Mouse (Mus musculus) embryonic facial prominence, embryonic 14.5 days (tissue): ENCODE data around the gene Megf6. TPM values are rescaled to one million over a fixed set of nuclear protein-coding genes. Genes with fewer than 3 reads are reported as not detected.
A peak's percentile ranks its signal among the peaks of the same experiment; 100 is the strongest.

ENCODE experiments used
- ATAC-seq: fragments of 200-750 bp; cut with Nextera tagmentation; 2 replicates; pipeline ENCODE4 v1.8.0; 2017; ENCODE audit warnings: low read depth, moderate number of reproducible peaks, moderate TSS enrichment
- DNase-seq: peaks from one replicate; pipeline ENCODE4 v3.0.0-alpha.2; 2015; ENCODE audit warnings: low spot score
- H3K27ac ChIP-seq: fragments of 300-500 bp; sonication (generic); replicated peaks from 2 replicates; pipeline ENCODE4 v1.5.1; 2014; ENCODE audit warnings: low read depth, mild to moderate bottlenecking, low read length, moderate library complexity
- H3K27me3 ChIP-seq: fragments of 300-500 bp; sonication (generic); replicated peaks from 2 replicates; pipeline ENCODE4 v1.6.1; 2014; ENCODE audit warnings: low read length; ENCODE audit not compliant: control insufficient read depth, insufficient read depth
- H3K36me3 ChIP-seq: fragments of 300-500 bp; sonication (generic); 2 replicates; pipeline ENCODE4 v1.6.1; 2014; ENCODE audit warnings: low read length, mixed read lengths; ENCODE audit not compliant: control insufficient read depth, insufficient read depth
- H3K4me1 ChIP-seq: fragments of 300-500 bp; sonication (generic); 2 replicates; pipeline ENCODE4 v1.6.1; 2014; ENCODE audit warnings: antibody characterized with exemption, low read length; ENCODE audit not compliant: control insufficient read depth, insufficient read depth
- H3K4me2 ChIP-seq: fragments of 300-500 bp; sonication (generic); 2 replicates; pipeline ENCODE4 v1.6.1; 2014; ENCODE audit warnings: low read depth, mild to moderate bottlenecking, low read length, moderate library complexity, mixed read lengths
- H3K4me3 ChIP-seq: fragments of 300-500 bp; sonication (generic); 2 replicates; pipeline ENCODE4 v1.5.1; 2014; ENCODE audit warnings: low read depth, mild to moderate bottlenecking, low read length
- H3K9ac ChIP-seq: fragments of 300-500 bp; sonication (generic); 2 replicates; pipeline ENCODE4 v1.6.1; 2014; ENCODE audit warnings: low read depth, mild to moderate bottlenecking, low read length, moderate library complexity, mixed read lengths
- H3K9me3 ChIP-seq: fragments of 300-500 bp; sonication (generic); 2 replicates; pipeline ENCODE4 v1.6.1; 2016; ENCODE audit warnings: low read length; ENCODE audit not compliant: control insufficient read depth
- WGBS: fragments of 180-500 bp; shearing (Covaris S2); extraction: QIAGEN DNeasy Blood & Tissue Kit; methylation state at CpG from one replicate; pipeline ENCODE4 v1.1.7; 2014; 5-methylcytosine and 5-hydroxymethylcytosine counted together
- polyA plus RNA-seq: library from polyadenylated mRNA; unstranded; fragments of >200 nt; fragmentation: Nextera tagmentation; extraction: Ambion mirVana; gene quantifications from 2 replicates; pipeline ENCODE4 v1.2.1, GENCODE M21; 2014

The Megf6 gene
- polyA plus RNA-seq, 1 experiment from 2014 or later, result 91.2 TPM

DNA sequence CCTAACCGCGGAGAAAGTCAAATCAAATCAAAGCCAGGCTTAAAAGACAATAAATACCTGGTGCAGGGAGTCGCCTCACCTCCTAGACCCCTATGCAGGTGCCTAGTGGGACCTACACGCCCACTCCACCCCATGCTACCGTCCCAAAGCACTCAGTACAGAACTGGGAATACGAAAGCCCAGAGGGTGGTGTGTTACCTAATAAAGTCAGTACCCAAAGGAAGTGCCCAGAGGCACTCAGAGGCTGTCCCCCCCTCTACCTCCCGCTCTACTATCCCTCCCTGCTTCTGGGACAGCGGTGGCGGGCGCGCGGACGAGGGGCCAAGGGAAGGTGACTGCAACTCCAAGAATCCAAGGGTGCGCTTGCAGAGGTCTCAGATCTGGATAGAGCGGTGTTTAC, 509 bp upstream of the Megf6 start:
- peak overlapping the region; percentile 65 for H3K9ac ChIP-seq
- peaks cover 20% of the 10 kb centered on the region for H3K4me1 ChIP-seq
- H3K27ac ChIP-seq, result no peak overlapping the region
- WGBS, result 2% methylated on average over 15 of the region's 15 CpGs
- DNase-seq, result no peak
- H3K36me3 ChIP-seq, result no peaks in the 10 kb centered on the region
- H3K9me3 ChIP-seq, result no peaks in the 10 kb centered on the region
- H3K4me2 ChIP-seq, result peak overlapping the region; percentile 95
- peaks cover 10% of the 10 kb centered on the region; the same call in 1 of the 2 replicates for H3K27me3 ChIP-seq
- H3K4me3 ChIP-seq, result peak overlapping the region; percentile 64
- ATAC-seq, result no peak; the same call in none of the 2 replicates

DNA sequence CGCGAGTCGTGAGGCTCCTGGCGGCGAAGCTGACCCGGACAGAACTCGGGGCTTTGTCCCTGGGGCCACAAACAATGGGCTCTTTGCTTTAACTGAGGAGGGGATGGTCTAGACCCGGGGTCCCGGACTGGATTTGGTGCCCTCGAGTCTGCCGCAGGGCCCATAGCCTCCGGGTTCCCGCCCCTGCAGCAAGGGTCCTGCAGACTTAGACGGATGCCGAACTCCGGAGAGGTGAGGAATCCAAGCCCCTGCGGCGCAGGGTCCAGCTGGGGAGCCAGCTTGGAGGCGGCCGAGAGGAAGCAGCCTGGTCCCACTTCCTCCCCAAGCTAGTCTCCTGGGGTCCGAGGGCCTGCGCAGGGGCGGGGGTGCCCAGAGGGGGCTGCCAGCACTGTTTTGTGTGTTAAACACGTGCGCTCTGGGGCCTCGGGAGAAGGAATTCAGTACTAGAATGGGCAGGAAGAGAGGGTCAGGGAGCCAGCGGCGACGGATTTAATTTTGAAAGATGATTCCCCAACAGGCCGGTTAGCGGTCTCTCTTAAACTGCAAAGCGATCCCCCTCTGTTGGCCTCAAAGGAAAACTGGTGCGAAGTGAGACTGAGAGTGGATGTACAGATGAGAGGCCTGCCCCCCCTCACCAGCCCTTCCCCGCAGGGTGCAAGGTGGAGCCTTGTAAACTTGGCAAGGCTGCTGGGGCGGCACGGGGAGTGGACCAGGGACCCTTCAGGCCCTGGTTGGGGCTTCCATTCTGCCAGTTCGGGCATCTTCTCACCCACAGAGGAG, 811 bp downstream of the Megf6 start:
- peak overlapping the region; percentile 95 for H3K4me2 ChIP-seq
- peak overlapping the region; percentile 64 for H3K4me3 ChIP-seq
- H3K9me3 ChIP-seq, result no peaks in the 10 kb centered on the region
- peaks cover 10% of the 10 kb centered on the region; the same call in 1 of the 2 replicates for H3K27me3 ChIP-seq
- peak overlapping the region; percentile 12; the same call in 1 of the 2 replicates for H3K27ac ChIP-seq
- ATAC-seq (peak; percentile 53), DNase-seq (peak; percentile 75)
- peak overlapping the region; percentile 65 for H3K9ac ChIP-seq
- no peaks in the 10 kb centered on the region for H3K36me3 ChIP-seq
- WGBS, result 1% methylated on average over 34 of the region's 37 CpGs
- H3K4me1 ChIP-seq, result peaks cover 20% of the 10 kb centered on the region

DNA sequence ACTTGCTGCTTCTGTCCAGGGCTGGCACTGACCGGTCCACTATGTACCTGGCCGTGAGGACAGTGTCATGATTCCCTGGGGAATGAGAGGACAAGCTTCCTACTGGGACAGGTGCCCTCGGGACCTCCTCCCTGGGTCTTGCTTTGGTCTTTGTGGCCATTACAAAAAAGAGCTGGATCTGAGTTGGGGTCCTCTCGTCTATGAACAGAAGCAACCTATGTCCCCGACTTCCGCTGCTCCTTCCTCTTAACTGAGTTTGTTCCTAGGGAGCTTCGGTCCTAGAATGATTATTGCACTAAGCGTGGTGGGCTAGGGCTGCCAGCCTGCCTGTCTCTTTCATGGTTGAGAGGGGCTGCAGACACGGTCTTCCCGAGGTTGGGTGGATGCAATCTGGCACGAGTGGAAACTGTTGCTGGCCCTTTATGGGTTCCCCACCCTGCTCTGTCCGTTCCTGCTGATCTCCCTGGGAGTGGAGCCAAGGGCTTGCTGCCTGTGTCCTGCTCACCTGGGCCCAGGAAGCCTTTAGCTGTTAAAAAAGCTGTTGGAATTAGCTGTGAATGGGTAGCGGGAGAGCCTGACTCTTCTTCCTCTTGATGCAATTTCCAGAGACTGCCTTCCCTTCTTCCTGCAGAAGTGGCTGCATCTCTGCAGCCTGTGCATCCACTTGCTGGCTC, 1.5 kb downstream of the Megf6 start:
- Histone ChIP-seq H3K9me3 (no peaks in the 10 kb centered on the region), H3K36me3 (no peaks in the 10 kb centered on the region), H3K9ac (peak overlapping the region; percentile 65), H3K4me1 (peaks cover 20% of the 10 kb centered on the region), H3K27me3 (peaks cover 10% of the 10 kb centered on the region; the same call in 1 of the 2 replicates), H3K4me2 (peak overlapping the region; percentile 95), H3K27ac (no peak overlapping the region), H3K4me3 (peak overlapping the region; percentile 64)
- WGBS, result 21% methylated on average over 13 of the region's 13 CpGs
- DNase-seq (no peak), ATAC-seq (no peak)

DNA sequence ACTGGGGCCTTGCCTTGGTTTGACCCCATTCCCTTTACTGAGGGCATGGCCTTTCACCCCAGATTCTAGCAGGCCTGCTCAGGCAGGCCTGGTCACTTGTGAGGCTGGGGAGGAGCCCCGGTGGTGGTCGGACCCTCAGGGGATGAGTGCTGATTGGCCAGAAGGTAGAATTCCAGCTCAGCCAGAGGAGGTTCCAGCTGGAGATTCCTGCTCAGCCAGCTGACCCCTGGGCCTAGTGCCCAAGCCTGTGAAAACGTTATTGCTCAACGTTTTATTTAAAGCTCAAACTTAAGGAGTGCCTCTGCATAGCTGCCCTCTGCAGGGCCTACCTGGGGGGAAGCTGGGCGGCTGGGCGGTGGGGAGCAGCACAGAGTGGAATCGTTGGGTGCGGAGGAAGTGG, 6.7 kb downstream of the Megf6 start:
- ATAC-seq, result no peak
- Histone ChIP-seq H3K4me3 (no peak overlapping the region), H3K27me3 (no peaks in the 10 kb centered on the region; the same call in 1 of the 2 replicates), H3K36me3 (peaks cover 7% of the 10 kb centered on the region; the same call in 1 of the 2 replicates), H3K4me1 (peaks cover 6% of the 10 kb centered on the region), H3K27ac (no peak overlapping the region), H3K4me2 (no peak overlapping the region), H3K9ac (no peak overlapping the region), H3K9me3 (no peaks in the 10 kb centered on the region)
- 50% methylated on average over 8 of the region's 8 CpGs for WGBS
- DNase-seq, result no peak

DNA sequence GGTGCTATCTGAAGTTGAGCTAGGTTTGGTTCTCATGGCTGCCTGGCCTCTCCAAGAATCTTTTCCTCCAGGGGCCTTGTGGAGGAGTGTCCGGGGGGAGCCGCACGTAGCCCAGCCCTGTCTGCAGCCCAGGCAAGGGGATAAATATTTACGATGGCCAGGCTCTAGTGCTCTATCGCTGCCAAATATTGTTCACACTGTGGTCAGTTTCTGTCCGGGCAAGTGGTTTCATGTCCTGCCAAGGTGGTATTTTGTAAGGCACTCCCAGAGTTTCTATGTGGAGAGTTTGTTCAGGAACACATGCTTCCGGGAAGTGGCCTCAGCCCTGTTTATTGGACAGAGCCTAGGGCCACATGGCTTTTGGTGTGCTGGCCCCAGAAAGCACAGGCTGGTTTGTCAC, 10.5 kb downstream of the Megf6 start:
- Histone ChIP-seq H3K4me2 (no peak overlapping the region), H3K36me3 (peaks cover 7% of the 10 kb centered on the region; the same call in 1 of the 2 replicates), H3K27ac (no peak overlapping the region), H3K4me3 (no peak overlapping the region), H3K9me3 (no peaks in the 10 kb centered on the region), H3K9ac (no peak overlapping the region), H3K27me3 (no peaks in the 10 kb centered on the region), H3K4me1 (no peaks in the 10 kb centered on the region)
- no peak for ATAC-seq
- DNase-seq, result no peak
- WGBS, result 83% methylated on average over 7 of the region's 7 CpGs

DNA sequence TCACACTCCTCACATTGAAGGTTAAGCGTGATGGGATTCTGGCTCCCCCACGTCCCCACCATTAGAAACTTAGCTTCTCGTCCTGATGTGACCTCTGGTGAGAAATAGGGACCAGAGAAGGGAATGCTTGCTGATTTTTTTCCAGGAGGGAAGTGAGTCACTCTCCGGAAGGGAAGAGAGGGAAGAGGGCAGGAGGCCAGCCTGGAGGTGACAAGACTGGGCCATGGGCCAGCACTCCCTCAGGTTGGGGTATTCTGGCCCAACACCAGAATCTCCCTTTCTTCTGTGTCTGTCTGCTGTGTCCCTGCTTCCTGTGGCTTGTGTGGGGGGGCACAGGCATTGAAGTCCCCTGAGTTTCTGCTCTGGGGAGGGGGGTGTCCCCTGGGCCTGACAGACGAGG, 13.0 kb downstream of the Megf6 start:
- ATAC-seq, result no peak
- Histone ChIP-seq H3K4me2 (no peak overlapping the region), H3K36me3 (peaks cover 4% of the 10 kb centered on the region; the same call in 1 of the 2 replicates), H3K9ac (no peak overlapping the region), H3K27ac (no peak overlapping the region), H3K27me3 (no peaks in the 10 kb centered on the region), H3K4me1 (no peaks in the 10 kb centered on the region), H3K4me3 (no peak overlapping the region), H3K9me3 (no peaks in the 10 kb centered on the region)
- no peak for DNase-seq
- WGBS, result 72% methylated on average over 5 of the region's 5 CpGs

DNA sequence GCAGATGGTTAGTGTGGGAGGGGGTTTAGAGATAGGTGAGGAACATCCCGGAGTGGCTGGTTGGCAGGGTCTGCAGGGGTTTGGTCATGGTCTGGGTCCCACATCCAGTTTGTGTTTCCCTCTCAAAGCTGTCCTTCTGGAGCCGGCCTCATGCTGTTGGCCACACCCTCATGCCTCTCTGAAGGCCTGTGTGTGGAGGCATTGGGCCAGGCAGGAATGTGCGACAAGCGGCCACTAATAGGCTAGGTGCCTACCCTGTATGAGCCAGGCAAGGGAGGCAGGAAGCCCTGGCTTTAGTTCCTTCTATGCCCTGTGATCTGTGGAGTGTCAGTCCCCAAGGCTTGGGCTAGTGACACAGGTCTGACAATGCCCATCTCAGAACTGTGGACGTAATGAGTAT, 14.5 kb downstream of the Megf6 start:
- ATAC-seq, result no peak
- Histone ChIP-seq H3K36me3 (no peaks in the 10 kb centered on the region), H3K4me1 (no peaks in the 10 kb centered on the region), H3K9me3 (no peaks in the 10 kb centered on the region), H3K4me2 (no peak overlapping the region), H3K4me3 (no peak overlapping the region), H3K27me3 (no peaks in the 10 kb centered on the region), H3K9ac (no peak overlapping the region), H3K27ac (no peak overlapping the region)
- no peak for DNase-seq
- WGBS, result 78% methylated on average over 5 of the region's 5 CpGs

DNA sequence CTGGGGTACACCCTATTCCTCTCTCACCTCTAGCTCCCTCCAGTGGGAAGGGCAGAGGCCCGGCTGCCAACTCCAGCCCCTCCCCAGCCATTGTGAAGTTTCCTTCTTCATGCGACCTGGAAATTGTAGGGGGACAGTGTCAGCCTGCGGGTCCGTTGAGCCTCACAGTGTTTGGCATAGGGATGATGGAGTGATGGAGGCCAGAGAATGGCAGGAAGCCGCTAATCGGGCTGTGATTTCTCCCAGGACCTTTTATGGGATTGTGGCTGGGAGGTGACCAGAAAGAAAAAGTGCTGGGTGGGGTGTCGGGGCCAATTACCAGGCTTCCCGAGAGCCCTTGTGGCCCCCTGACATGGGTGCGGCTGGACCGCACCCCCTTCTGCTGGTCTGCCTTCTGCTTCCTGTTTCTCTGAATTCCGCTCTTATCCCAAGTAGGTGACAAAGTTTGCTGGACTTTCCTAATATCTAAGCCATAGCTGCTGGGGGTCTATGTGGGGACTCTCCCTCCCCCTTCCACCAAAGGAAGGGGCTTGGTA, 15.5 kb downstream of the Megf6 start:
- H3K27me3 ChIP-seq, result no peaks in the 10 kb centered on the region
- no peaks in the 10 kb centered on the region for H3K4me1 ChIP-seq
- DNase-seq (no peak), ATAC-seq (no peak)
- no peak overlapping the region for H3K4me3 ChIP-seq
- WGBS, result 76% methylated on average over 11 of the region's 11 CpGs
- H3K9ac ChIP-seq, result no peak overlapping the region
- no peaks in the 10 kb centered on the region for H3K9me3 ChIP-seq
- no peak overlapping the region for H3K4me2 ChIP-seq
- no peak overlapping the region for H3K27ac ChIP-seq
- no peaks in the 10 kb centered on the region for H3K36me3 ChIP-seq
